Mouse (Mus musculus): Measurements from ENCODE around the gene Hcn2. TPM values are rescaled to one million over a fixed set of nuclear protein-coding genes. Genes with fewer than 3 reads are reported as not detected.
A peak's percentile ranks its signal among the peaks of the same experiment; 100 is the strongest.

The Hcn2 gene
- total and polyA plus RNA-seq, 3 experiments, result 0.21 to 2.2 (median 0.44) TPM

GRCm38 (mm10) chr10:79680606-79681495 is 35.6 kb upstream of the Hcn2 start:
- Histone ChIP-seq H3K4me3 (replicated peaks in 1 of 3; ENCODE audit: low read depth in 2 of 3, low read length in 2 of 3, poor library complexity in 1 of 3) (peak overlapping the region; percentile 55 to 93 (median 75)), H3K4me2 (ENCODE audit: insufficient read depth, low read depth, poor library complexity, severe bottlenecking) (peak overlapping the region; percentile 65), H3K36me3 (replicated peaks in 1 of 2; ENCODE audit: control insufficient read depth in 1 of 2, insufficient read depth in 1 of 2, low read length in 1 of 2) (peaks cover 14 to 36% of the 10 kb centered on the region in 2 experiments), H3K27ac (ENCODE audit: insufficient read depth, low read depth) (no peak overlapping the region), H3K4me1 (ENCODE audit: control insufficient read depth in 1 of 2, insufficient read depth in 2 of 2) (peaks cover 24 to 35% of the 10 kb centered on the region in 2 experiments), H3K27me3 (replicated peaks) (no peaks in the 10 kb centered on the region), H3K9me3 (replicated peaks; ENCODE audit: low read length) (peaks cover 2% of the 10 kb centered on the region), H3K79me2 (replicated peaks; ENCODE audit: control insufficient read depth, extremely low read depth, insufficient read depth, poor library complexity, severe bottlenecking) (peaks cover 31% of the 10 kb centered on the region), H3K9ac (ENCODE audit: insufficient read depth, low read depth) (peak overlapping the region; percentile 52)
- dilution Hi-C loops (cut with MboI; ENCODE audit: extremely low pct_ligation_motif_present, extremely low pct_unique_long_range_greater_than_20kb, low sequenced_read_pairs) (no loop called here), in situ Hi-C loops (cut with MboI; ENCODE audit: low pct_ligation_motif_present, low pct_unique_long_range_greater_than_20kb, low sequenced_read_pairs) (no loop called here)
- DNase-seq (ENCODE audit: extremely low read depth), result no peak
- TF ChIP-seq HCFC1 (IDR thresholded peaks at IDR 0.05; ENCODE audit: low read depth, low read length) (no peak), MXI1 (IDR thresholded peaks at IDR 0.05; ENCODE audit: low read depth, low read length) (no peak), POLR2AphosphoS2 (IDR thresholded peaks at IDR 0.05; ENCODE audit: low read depth, low read length) (no peak), POLR2A (IDR thresholded peaks at IDR 0.05; ENCODE audit: low read depth, low read length) (no peak), TBP (conservative IDR thresholded peaks at IDR 0.05; ENCODE audit: low read depth, low read length) (no peak), PAX5 (IDR thresholded peaks at IDR 0.05; ENCODE audit: low read length) (no peak), IRF4 (IDR thresholded peaks at IDR 0.05; ENCODE audit: low read depth, low read length) (no peak), GABPA (IDR thresholded peaks at IDR 0.05; ENCODE audit: insufficient replicate concordance, low read depth, low read length) (no peak), MAFK (IDR thresholded peaks at IDR 0.05; ENCODE audit: insufficient replicate concordance, low read length) (no peak), MAX (IDR thresholded peaks at IDR 0.05; ENCODE audit: low read length) (no peak), CTCF (conservative IDR thresholded peaks at IDR 0.05 in 1 of 2, IDR thresholded peaks at IDR 0.05 in 1 of 2; ENCODE audit: low read depth in 2 of 2, low read length in 2 of 2) (no peak), KAT2A (IDR thresholded peaks at IDR 0.05; ENCODE audit: insufficient replicate concordance, low read length) (no peak), ZNF384 (IDR thresholded peaks at IDR 0.05; ENCODE audit: low read depth, low read length) (no peak), NRF1 (IDR thresholded peaks at IDR 0.05; ENCODE audit: low read depth, low read length) (no peak), ELF1 (IDR thresholded peaks at IDR 0.05; ENCODE audit: low read depth, low read length) (no peak)

GRCm38 (mm10) chr10:79681591-79682245 is 34.7 kb upstream of the Hcn2 start, which contains the start of gene Cdc34:
Gene Cdc34 (plus strand): TSS chr10:79682195.
- Histone ChIP-seq H3K4me3 (replicated peaks in 1 of 3; ENCODE audit: low read depth in 2 of 3, low read length in 2 of 3, poor library complexity in 1 of 3) (peak within 1 kb of the TSS; percentile 92 to 98 (median 93)), H3K4me2 (ENCODE audit: insufficient read depth, low read depth, poor library complexity, severe bottlenecking) (peak within 1 kb of the TSS; percentile 69), H3K4me1 (ENCODE audit: control insufficient read depth in 1 of 2, insufficient read depth in 2 of 2) (peaks cover 24 to 35% of the 10 kb centered on the region in 2 experiments), H3K9ac (ENCODE audit: insufficient read depth, low read depth) (peak within 1 kb of the TSS; percentile 97), H3K9me3 (replicated peaks; ENCODE audit: low read length) (peaks cover 2% of the 10 kb centered on the region), H3K27ac (ENCODE audit: insufficient read depth, low read depth) (peak within 1 kb of the TSS; percentile 58), H3K79me2 (replicated peaks; ENCODE audit: control insufficient read depth, extremely low read depth, insufficient read depth, poor library complexity, severe bottlenecking) (peaks cover 31% of the 10 kb centered on the region), H3K36me3 (replicated peaks in 1 of 2; ENCODE audit: control insufficient read depth in 1 of 2, insufficient read depth in 1 of 2, low read length in 1 of 2) (peaks cover 22 to 36% of the 10 kb centered on the region in 2 experiments), H3K27me3 (replicated peaks) (no peaks in the 10 kb centered on the region)
- DNase-seq (ENCODE audit: extremely low read depth), result peak; percentile 98
- dilution Hi-C loops (cut with MboI; ENCODE audit: extremely low pct_ligation_motif_present, extremely low pct_unique_long_range_greater_than_20kb, low sequenced_read_pairs) (no loop called here), in situ Hi-C loops (cut with MboI; ENCODE audit: low pct_ligation_motif_present, low pct_unique_long_range_greater_than_20kb, low sequenced_read_pairs) (no loop called here)
- TF ChIP-seq MAX (IDR thresholded peaks at IDR 0.05; ENCODE audit: low read length), result no peak
- peak; percentile 97 for TF ChIP-seq HCFC1 (IDR thresholded peaks at IDR 0.05; ENCODE audit: low read depth, low read length)
- no peak for TF ChIP-seq ZC3H11A (IDR thresholded peaks at IDR 0.05; ENCODE audit: low read depth, low read length)
- TF ChIP-seq NELFE (IDR thresholded peaks at IDR 0.05; ENCODE audit: low read depth, low read length), result peak; percentile 66
- peak; percentile 66; the same call in 1 of the 2 replicates for TF ChIP-seq MXI1 (IDR thresholded peaks at IDR 0.05; ENCODE audit: low read depth, low read length)
- peak; percentile 88 for TF ChIP-seq MAZ (IDR thresholded peaks at IDR 0.05; ENCODE audit: low read depth, low read length)
- no peak for TF ChIP-seq JUND (conservative IDR thresholded peaks at IDR 0.05; ENCODE audit: low read depth, low read length)
- TF ChIP-seq IRF4 (IDR thresholded peaks at IDR 0.05; ENCODE audit: low read depth, low read length), result peak; percentile 40; the same call in 1 of the 2 replicates
- peak; percentile 63 for TF ChIP-seq SIN3A (IDR thresholded peaks at IDR 0.05; ENCODE audit: low read length)
- TF ChIP-seq ZNF384 (IDR thresholded peaks at IDR 0.05; ENCODE audit: low read depth, low read length), result no peak
- TF ChIP-seq POLR2AphosphoS2 (IDR thresholded peaks at IDR 0.05; ENCODE audit: low read depth, low read length), result no peak
- TF ChIP-seq POLR2A (IDR thresholded peaks at IDR 0.05; ENCODE audit: low read depth, low read length), result peak; percentile 97
- 0 out of 2 replicates have a peak, but pooled peaks have one; percentile 19 for TF ChIP-seq TBP (conservative IDR thresholded peaks at IDR 0.05; ENCODE audit: low read depth, low read length)
- no peak for TF ChIP-seq CHD2 (IDR thresholded peaks at IDR 0.05; ENCODE audit: low read length)
- TF ChIP-seq BHLHE40 (IDR thresholded peaks at IDR 0.05; ENCODE audit: low read depth, low read length), result peak; percentile 17; the same call in 1 of the 2 replicates
- peak; percentile 81 for TF ChIP-seq ZMIZ1 (IDR thresholded peaks at IDR 0.05; ENCODE audit: low read depth, low read length)
- TF ChIP-seq KAT2A (IDR thresholded peaks at IDR 0.05; ENCODE audit: insufficient replicate concordance, low read length), result peak; percentile 98
- TF ChIP-seq E2F4 (IDR thresholded peaks at IDR 0.05; ENCODE audit: insufficient replicate concordance, low read depth, low read length), result no peak
- no peak for TF ChIP-seq RAD21 (IDR thresholded peaks at IDR 0.05; ENCODE audit: low read depth, low read length)
- TF ChIP-seq TCF12 (IDR thresholded peaks at IDR 0.05; ENCODE audit: low read depth, low read length), result peak; percentile 74
- TF ChIP-seq USF1 (IDR thresholded peaks at IDR 0.05; ENCODE audit: low read depth, low read length), result no peak
- no peak for TF ChIP-seq MYC (IDR thresholded peaks at IDR 0.05; ENCODE audit: low read depth, low read length)

Measured in CH12.LX (cell line).